Mouse (Mus musculus) layer of hippocampus, adult 2 months (tissue): ENCODE results near the gene Ppef2. TPM values are rescaled to one million over a fixed set of nuclear protein-coding genes. Genes with fewer than 3 reads are reported as not detected.

Experiments
- DNase-seq, 2 experiments: peaks; one replicate each; pipeline ENCODE4 v3.0.0; 2022; ENCODE audit warnings: low spot score in 2 of 2
- H3K27ac ChIP-seq: fragments of 200-600 bp; 2 replicates; pipeline ENCODE4 v1.8.1; 2022
- H3K4me3 ChIP-seq: fragments of 200-600 bp; 2 replicates; pipeline ENCODE4 v1.8.1; 2022; ENCODE audit warnings: mild to moderate bottlenecking
- CTCF ChIP-seq: fragments of 200-600 bp; conservative IDR thresholded peaks from 2 replicates; pipeline ENCODE4 v1.8.1; 2022; ENCODE audit warnings: antibody characterized with exemption, mild to moderate bottlenecking, moderate library complexity
- total RNA-seq, 2 experiments: library from RNA; stranded (reverse); gene quantifications; 2 replicates each; pipeline ENCODE4 v1.2.3; 2021

Ppef2 gene
- total RNA-seq, 2 experiments from 2014 or later = 1.0 to 1.1 TPM

- no peak overlapping the region for H3K27ac ChIP-seq
- H3K4me3 ChIP-seq = no peak overlapping the region
- TF ChIP-seq CTCF = no peak
- DNase-seq = no peak
Measured at GRCm38 (mm10) chr5:92262646-92263045, 6.6 kb upstream of the Ppef2 start.

- no peak for DNase-seq
- TF ChIP-seq CTCF = no peak
- Histone ChIP-seq H3K4me3 (no peak overlapping the region), H3K27ac (no peak overlapping the region)
Measured at GRCm38 (mm10) chr5:92254476-92254875, 1.6 kb downstream of the Ppef2 start.

- peak; percentile 67 for TF ChIP-seq CTCF
- H3K4me3 ChIP-seq = peak overlapping the region; percentile 34; the same call in 1 of the 2 replicates
- H3K27ac ChIP-seq = no peak overlapping the region
- no peak for DNase-seq
Measured at GRCm38 (mm10) chr5:92252797-92253343, 3.2 kb downstream of the Ppef2 start.

- no peak for DNase-seq
- no peak overlapping the region for H3K27ac ChIP-seq
- no peak overlapping the region for H3K4me3 ChIP-seq
- TF ChIP-seq CTCF = no peak
Measured at GRCm38 (mm10) chr5:92252031-92252430, 4.0 kb downstream of the Ppef2 start.

DNA sequence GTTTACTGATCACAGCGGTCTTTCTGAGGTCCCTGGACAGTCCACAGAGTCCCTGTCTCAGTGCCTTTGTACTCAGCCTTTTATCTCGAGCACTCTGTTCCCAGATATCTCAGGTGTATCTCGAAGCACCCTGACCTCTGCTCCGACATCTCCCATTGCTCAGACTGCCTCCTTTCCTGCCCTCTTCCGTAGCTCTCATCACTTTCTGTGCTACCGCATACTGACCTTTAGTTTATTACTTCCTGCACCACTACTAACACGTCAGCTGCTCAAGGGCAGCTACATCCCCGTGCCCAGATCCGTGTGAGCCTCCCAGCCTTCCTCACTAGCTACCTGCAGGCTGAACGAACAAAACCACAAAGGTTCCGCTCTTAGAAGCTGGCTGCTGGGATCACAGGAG lies 7.5 kb downstream of the Ppef2 start:
- no peak for TF ChIP-seq CTCF

GRCm38 (mm10) chr5:92245483-92245882 lies 10.6 kb downstream of the Ppef2 start:
- no peak for DNase-seq
- no peak for TF ChIP-seq CTCF
- H3K27ac ChIP-seq = no peak overlapping the region
- no peak overlapping the region for H3K4me3 ChIP-seq

More for the DNA sequence above, 7.5 kb downstream of the Ppef2 start:
- Histone ChIP-seq H3K27ac (no peak overlapping the region), H3K4me3 (no peak overlapping the region)
- DNase-seq = no peak

DNA sequence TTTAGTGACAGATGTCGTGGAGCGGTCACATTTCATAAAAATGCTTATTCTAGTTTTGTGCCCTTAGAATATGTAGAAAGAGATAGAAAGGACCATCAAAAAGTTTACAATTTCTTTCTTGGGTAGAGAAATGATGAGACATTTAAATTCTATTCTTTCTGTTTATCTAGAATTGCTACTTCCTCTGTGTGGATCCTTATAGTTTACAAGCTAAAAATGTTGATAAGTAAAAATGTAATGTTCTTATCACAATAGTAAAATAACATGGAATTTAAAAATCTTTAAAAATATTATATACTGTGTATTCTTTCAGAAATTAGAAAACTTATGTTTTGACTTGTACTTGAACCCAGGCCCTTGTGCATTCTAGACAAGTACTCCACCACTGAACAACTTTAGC lies 11.2 kb downstream of the Ppef2 start:
- TF ChIP-seq CTCF = no peak
- Histone ChIP-seq H3K4me3 (no peak overlapping the region), H3K27ac (no peak overlapping the region)
- DNase-seq = no peak

- H3K4me3 ChIP-seq = no peak overlapping the region
- no peak overlapping the region for H3K27ac ChIP-seq
- no peak for TF ChIP-seq CTCF
- peak; percentile 33 to 74 for DNase-seq
Measured at GRCm38 (mm10) chr5:92240769-92241168, 15.3 kb downstream of the Ppef2 start.

DNA sequence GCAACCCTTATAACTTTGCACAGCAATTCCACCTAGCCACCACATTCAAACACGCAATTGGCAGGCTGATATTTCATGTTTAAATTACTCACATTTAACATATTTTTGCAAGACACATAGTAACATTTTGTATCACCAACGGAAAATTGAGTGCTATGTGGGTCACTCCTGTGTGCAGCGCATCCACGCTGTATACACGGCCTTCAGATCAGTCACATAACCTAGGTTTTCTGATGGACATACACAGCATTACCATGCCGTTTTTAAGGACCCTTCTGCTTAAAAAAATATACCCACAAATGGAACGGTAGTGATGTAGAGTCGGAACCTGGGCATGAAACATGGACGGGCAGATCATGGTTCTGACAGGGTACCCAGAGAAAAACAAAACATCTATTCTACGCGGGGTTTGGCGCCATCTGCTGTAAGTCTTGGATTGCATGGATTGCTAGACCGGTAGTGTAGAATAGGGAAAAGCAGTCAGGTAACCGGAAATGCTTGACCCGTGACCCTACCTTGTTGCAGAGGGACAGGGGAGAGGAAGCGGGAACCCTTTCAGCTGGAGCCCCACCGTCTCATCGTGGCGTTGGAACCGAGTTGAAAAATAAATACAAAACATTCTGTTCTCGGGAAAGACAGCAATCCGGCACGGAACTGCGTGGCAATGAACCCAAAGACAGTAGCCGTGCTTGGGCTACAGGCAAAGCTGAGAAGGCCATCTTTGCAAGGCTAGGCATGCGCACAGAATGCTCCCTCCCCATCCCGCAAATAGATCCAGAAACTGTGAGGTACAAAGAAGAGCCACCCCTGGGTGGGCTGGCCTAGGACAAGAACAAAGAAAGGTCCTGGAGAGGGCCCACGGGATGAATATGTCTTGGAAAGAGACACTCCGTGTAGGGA lies 16.5 kb downstream of the Ppef2 start:
- H3K4me3 ChIP-seq = peak overlapping the region; percentile 30; the same call in 1 of the 2 replicates
- no peak overlapping the region for H3K27ac ChIP-seq
- peak; percentile 77 for DNase-seq
- peak; percentile 85 for TF ChIP-seq CTCF

DNA sequence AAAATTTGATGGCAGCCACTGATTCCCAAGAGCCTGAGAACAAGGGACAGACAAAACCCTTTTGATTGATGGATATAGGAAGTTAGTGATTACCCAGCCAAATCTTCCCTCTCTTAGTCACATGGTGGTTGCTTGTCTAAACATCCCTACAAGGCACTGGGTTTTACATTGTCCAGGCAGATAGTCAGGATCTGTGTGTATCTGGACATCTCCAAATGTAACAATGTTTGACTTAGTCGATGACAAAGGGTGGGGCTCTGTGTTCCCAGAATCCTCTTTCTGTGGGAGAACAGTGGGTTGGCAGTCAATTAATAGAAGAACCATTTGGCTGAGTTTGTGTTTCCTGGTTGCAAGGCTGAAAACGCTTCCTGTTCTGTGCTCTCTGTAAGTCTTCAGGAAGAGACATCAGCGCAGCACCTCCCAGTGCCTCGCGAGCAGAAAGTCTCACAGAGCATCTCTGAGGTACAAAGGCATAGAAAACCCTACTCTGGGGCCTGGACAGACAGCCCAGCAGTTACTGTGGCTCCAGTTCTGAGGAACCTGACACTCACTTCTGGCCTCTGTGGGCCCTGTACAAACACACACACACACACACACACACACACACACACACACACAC lies 21.0 kb downstream of the Ppef2 start:
- no peak for DNase-seq
- H3K27ac ChIP-seq = no peak overlapping the region
- no peak overlapping the region for H3K4me3 ChIP-seq
- TF ChIP-seq CTCF = no peak

DNA sequence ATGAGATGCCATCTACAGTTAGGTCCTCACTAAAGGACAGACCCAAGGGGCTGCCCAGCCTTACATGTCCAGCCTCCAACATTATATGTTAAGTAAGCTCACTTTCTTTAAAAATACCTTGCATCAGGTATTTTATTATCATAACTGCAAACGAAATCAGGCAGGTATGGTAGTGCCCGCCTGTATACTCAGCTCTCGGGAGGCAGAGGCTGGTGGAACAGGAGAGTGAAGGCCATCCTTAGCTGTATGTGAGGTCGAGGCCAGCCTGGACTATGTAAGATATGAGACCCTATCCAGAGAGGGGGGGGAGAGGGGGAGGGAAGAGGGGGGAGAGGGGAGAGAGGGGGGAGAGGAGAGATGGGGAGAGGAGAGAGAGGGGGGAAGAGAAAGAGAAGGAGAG lies 22.7 kb downstream of the Ppef2 start:
- TF ChIP-seq CTCF = no peak
- Histone ChIP-seq H3K4me3 (no peak overlapping the region), H3K27ac (no peak overlapping the region)
- DNase-seq = no peak

DNA sequence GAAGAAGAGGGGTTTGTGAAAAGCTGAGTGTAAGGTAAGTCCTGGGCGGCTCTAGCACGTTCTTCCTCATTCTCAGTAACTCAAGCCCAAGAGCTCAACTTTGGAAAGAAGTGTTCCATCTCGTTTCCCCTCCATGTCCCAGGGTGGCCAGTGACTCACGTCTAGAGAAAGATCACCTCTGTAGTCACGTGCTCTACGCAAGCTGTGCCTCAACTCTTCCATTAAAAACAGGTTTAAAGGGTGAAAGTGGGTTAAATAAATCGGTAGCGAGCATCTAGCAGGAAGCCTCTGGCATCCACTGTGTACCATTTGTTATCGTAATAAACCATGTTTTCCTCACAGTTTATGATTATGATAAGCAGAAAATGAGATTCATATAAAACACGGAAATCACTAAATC lies 24.2 kb downstream of the Ppef2 start:
- no peak for TF ChIP-seq CTCF

DNA sequence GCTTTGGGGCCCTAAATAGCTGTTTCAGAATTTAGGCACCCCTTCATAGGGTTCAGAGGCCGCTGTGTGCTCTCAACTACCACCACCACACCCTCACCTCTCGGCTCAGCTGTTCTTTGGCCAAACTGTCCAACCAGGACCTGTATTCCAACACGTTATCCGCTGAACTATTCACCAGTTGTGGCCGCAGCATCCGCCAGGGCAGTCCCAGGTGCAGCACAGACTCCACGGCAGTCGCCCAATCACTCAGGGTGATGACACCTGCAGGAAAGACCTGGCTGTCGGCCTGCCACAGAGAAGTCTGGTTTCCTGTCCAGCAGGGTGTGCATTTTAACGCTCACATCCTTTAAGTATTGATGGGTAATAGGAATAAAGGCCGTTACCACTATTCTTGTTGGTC lies 25.8 kb downstream of the Ppef2 start:
- DNase-seq = no peak
- Histone ChIP-seq H3K4me3 (no peak overlapping the region), H3K27ac (no peak overlapping the region)
- TF ChIP-seq CTCF = no peak

More for the DNA sequence above, 24.2 kb downstream of the Ppef2 start:
- Histone ChIP-seq H3K4me3 (no peak overlapping the region), H3K27ac (no peak overlapping the region)
- no peak for DNase-seq
